Mouse (Mus musculus): Measurements from ENCODE around the gene Cmya5. TPM values are rescaled to one million over a fixed set of nuclear protein-coding genes. Genes with fewer than 3 reads are reported as not detected.

Gene Cmya5
- polyA plus RNA-seq, 1 experiment from 2014 or later, result 3.5 TPM

DNA sequence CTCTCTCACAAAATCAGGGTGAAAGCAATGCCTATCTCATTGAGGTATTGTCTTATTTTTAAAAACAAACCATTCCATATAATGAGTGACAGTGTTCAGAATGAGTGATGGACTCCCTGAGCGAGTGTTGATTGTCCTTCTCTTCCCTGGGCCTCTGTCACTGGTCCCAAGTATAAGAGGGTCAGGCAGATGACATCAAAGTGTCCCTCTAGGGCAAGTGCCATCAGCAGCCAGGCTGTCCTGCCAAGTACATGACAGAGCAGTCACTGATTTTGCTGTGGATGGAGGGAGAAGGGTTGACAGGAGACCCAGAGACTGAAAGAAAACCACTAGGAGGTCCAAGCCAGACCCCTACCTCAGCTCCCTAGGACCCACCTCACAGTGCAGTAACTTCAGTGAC lies 8.3 kb downstream of the Cmya5 start:
- WGBS, result 74% methylated on average over 1 of the region's 1 CpGs

DNA sequence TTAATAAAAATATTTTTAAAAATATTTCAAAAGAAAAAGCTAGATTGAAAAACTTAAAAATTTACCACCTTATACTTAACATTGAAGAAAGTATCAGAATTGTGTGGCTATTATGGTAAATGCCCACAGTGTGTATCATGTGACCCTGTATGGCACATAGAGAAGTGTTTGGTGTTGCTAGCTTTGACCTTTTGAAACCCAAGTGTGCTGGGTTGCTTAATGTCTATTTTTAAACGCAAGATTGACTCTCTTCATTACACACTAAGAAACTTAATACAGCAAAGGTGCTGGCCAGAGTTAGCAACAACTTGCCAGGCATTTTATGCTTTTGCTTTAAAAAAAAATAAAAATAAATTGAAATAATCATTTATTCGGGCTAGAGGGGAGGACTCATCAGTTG lies 9.0 kb downstream of the Cmya5 start:
- DNase-seq (ENCODE audit: low spot score), result no peak
- Histone ChIP-seq H3K9ac (ENCODE audit: low read depth, low read length) (no peak overlapping the region), H3K9me3 (ENCODE audit: control insufficient read depth, low read length) (no peaks in the 10 kb centered on the region), H3K4me3 (ENCODE audit: low read depth, low read length) (no peak overlapping the region), H3K27me3 (replicated peaks; ENCODE audit: control insufficient read depth, insufficient read depth, low read length) (no peaks in the 10 kb centered on the region), H3K4me2 (ENCODE audit: low read depth, low read length) (no peak overlapping the region), H3K4me1 (ENCODE audit: control insufficient read depth, insufficient read depth, low read length) (0 out of 2 replicates have a peak, but pooled peaks cover 5% of the 10 kb centered on the region), H3K27ac (replicated peaks; ENCODE audit: low read depth, low read length) (no peak overlapping the region), H3K36me3 (ENCODE audit: control insufficient read depth, insufficient read depth, low read length) (no peaks in the 10 kb centered on the region)
- 68% methylated on average over 2 of the region's 2 CpGs for WGBS
- ATAC-seq (ENCODE audit: low read depth), result no peak

More for the DNA sequence above, 8.3 kb downstream of the Cmya5 start:
- H3K27ac ChIP-seq (replicated peaks; ENCODE audit: low read depth, low read length), result no peak overlapping the region
- ATAC-seq (ENCODE audit: low read depth), result no peak
- H3K4me1 ChIP-seq (ENCODE audit: control insufficient read depth, insufficient read depth, low read length), result 0 out of 2 replicates have a peak, but pooled peaks cover 5% of the 10 kb centered on the region
- no peak overlapping the region for H3K9ac ChIP-seq (ENCODE audit: low read depth, low read length)
- H3K4me2 ChIP-seq (ENCODE audit: low read depth, low read length), result no peak overlapping the region
- no peak overlapping the region for H3K4me3 ChIP-seq (ENCODE audit: low read depth, low read length)
- no peaks in the 10 kb centered on the region for H3K9me3 ChIP-seq (ENCODE audit: control insufficient read depth, low read length)
- H3K27me3 ChIP-seq (replicated peaks; ENCODE audit: control insufficient read depth, insufficient read depth, low read length), result no peaks in the 10 kb centered on the region
- no peaks in the 10 kb centered on the region for H3K36me3 ChIP-seq (ENCODE audit: control insufficient read depth, insufficient read depth, low read length)
- DNase-seq (ENCODE audit: low spot score), result no peak

DNA sequence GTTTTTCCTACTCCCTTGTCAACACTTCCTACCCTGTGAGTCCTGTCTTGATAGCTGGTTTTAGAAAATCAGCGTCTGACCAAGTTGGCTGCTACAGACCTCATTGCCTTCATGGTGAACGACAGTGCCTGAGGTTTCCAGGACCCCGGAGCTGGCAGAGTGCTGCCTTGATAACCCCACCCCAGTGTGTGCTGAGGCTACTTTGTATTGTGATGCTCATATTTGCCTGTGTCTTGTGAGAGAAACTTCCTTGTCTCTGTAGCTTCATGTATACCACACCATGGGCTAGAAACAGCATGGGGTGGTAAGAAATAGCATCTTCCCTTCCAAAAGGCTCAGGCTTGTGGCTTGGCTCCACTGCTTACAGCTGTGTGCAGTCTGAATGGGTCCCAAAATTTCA lies 13.8 kb downstream of the Cmya5 start:
- H3K27ac ChIP-seq (replicated peaks; ENCODE audit: low read depth, low read length), result no peak overlapping the region
- H3K36me3 ChIP-seq (ENCODE audit: control insufficient read depth, insufficient read depth, low read length), result no peaks in the 10 kb centered on the region
- no peak overlapping the region for H3K4me2 ChIP-seq (ENCODE audit: low read depth, low read length)
- no peak for ATAC-seq (ENCODE audit: low read depth)
- 77% methylated on average over 3 of the region's 3 CpGs for WGBS
- no peaks in the 10 kb centered on the region for H3K9me3 ChIP-seq (ENCODE audit: control insufficient read depth, low read length)
- H3K9ac ChIP-seq (ENCODE audit: low read depth, low read length), result no peak overlapping the region
- H3K27me3 ChIP-seq (replicated peaks; ENCODE audit: control insufficient read depth, insufficient read depth, low read length), result no peaks in the 10 kb centered on the region
- no peak overlapping the region for H3K4me3 ChIP-seq (ENCODE audit: low read depth, low read length)
- 0 out of 2 replicates have a peak, but pooled peaks cover 3% of the 10 kb centered on the region for H3K4me1 ChIP-seq (ENCODE audit: control insufficient read depth, insufficient read depth, low read length)
- no peak for DNase-seq (ENCODE audit: low spot score)

DNA sequence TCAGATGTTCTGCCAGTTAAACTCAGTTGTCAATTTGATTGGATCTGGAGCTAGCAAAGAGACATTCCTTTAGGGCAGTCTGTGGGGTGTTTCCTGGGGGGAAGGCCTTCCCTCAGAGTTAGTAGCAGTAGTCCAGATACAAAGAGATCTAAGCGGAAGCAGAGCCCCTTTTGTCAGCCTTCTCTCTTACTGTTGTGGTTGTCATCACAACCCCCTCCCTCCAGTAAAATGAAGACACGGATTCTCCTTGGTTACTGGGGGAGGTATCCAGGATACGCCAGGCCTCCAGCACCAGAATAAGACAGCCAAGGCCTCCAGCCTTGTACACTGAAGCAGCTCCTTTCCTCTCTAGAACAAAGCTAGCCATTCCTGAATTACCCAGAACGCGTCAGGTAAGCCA lies 15.6 kb downstream of the Cmya5 start:
- H3K4me1 ChIP-seq (ENCODE audit: control insufficient read depth, insufficient read depth, low read length), result 0 out of 2 replicates have a peak, but pooled peaks cover 3% of the 10 kb centered on the region
- ATAC-seq (ENCODE audit: low read depth) (no peak), DNase-seq (ENCODE audit: low spot score) (no peak)
- no peak overlapping the region for H3K4me3 ChIP-seq (ENCODE audit: low read depth, low read length)
- H3K9ac ChIP-seq (ENCODE audit: low read depth, low read length), result no peak overlapping the region
- no peaks in the 10 kb centered on the region for H3K27me3 ChIP-seq (replicated peaks; ENCODE audit: control insufficient read depth, insufficient read depth, low read length)
- H3K4me2 ChIP-seq (ENCODE audit: low read depth, low read length), result no peak overlapping the region
- H3K9me3 ChIP-seq (ENCODE audit: control insufficient read depth, low read length), result no peaks in the 10 kb centered on the region
- no peaks in the 10 kb centered on the region for H3K36me3 ChIP-seq (ENCODE audit: control insufficient read depth, insufficient read depth, low read length)
- H3K27ac ChIP-seq (replicated peaks; ENCODE audit: low read depth, low read length), result no peak overlapping the region
- WGBS, result 67% methylated on average over 5 of the region's 5 CpGs

DNA sequence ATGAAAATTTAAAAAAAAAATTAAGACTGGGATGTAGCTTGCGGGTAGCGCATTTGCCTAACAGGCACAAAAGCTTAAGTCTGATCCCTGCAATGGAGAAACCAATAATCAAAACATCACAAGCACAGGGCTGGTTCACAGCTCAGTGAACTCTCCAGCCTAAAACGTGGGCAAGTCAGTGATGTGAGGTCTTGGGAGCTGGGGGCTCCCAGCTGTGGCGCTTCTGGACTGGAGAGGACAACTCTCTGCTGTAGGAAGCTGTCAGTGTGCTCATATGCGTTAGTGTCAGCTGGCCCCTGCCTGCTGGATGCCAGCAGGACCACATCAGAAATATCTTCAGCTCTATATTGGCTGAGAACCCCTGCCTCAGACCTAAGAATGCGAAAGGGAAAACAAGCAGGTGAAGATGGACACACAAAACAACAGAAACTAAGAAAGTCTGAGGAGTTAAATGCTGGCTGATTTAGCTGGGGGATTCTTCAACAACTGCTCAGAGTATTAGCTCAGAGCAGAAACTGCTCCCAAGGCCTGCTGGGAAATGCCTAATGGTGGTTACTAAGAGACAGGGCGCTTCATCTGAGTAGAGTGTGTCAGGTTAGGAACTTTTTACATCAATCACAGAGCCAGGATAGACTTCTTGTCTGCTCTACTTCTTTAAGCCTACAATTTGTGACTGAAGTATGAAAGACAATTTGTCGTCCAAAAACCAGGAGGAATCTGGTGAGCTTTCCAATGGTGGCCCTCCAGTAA lies 16.2 kb downstream of the Cmya5 start:
- 65% methylated on average over 8 of the region's 8 CpGs for WGBS
- Histone ChIP-seq H3K27me3 (replicated peaks; ENCODE audit: control insufficient read depth, insufficient read depth, low read length) (no peaks in the 10 kb centered on the region), H3K9me3 (ENCODE audit: control insufficient read depth, low read length) (no peaks in the 10 kb centered on the region)

DNA sequence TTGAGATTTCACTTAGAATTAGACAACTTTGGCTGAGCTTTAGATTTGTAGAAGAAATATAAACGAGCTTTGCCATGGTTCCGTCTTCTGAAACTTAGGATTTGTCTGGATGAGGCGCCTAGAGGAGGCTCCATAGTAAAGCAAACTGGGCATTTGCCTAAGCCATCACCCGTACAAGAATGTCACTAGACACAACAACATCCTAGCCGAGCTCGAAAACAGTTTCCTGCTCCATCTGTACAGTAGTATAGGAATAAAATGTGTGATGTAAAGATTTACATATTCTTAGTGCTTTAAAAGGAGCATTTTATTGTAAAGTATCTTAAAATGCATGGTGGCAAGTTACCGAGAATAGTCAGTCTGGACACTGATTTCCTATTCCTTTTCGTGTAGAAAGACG lies 22.2 kb downstream of the Cmya5 start:
- no peak for ATAC-seq (ENCODE audit: low read depth)
- WGBS, result 89% methylated on average over 9 of the region's 9 CpGs

More for the DNA sequence above, 16.2 kb downstream of the Cmya5 start:
- ATAC-seq (ENCODE audit: low read depth) (no peak), DNase-seq (ENCODE audit: low spot score) (no peak)
- Histone ChIP-seq H3K9ac (ENCODE audit: low read depth, low read length) (no peak overlapping the region), H3K36me3 (ENCODE audit: control insufficient read depth, insufficient read depth, low read length) (no peaks in the 10 kb centered on the region), H3K4me3 (ENCODE audit: low read depth, low read length) (no peak overlapping the region), H3K4me1 (ENCODE audit: control insufficient read depth, insufficient read depth, low read length) (0 out of 2 replicates have a peak, but pooled peaks cover 3% of the 10 kb centered on the region), H3K4me2 (ENCODE audit: low read depth, low read length) (no peak overlapping the region), H3K27ac (replicated peaks; ENCODE audit: low read depth, low read length) (no peak overlapping the region)

DNA sequence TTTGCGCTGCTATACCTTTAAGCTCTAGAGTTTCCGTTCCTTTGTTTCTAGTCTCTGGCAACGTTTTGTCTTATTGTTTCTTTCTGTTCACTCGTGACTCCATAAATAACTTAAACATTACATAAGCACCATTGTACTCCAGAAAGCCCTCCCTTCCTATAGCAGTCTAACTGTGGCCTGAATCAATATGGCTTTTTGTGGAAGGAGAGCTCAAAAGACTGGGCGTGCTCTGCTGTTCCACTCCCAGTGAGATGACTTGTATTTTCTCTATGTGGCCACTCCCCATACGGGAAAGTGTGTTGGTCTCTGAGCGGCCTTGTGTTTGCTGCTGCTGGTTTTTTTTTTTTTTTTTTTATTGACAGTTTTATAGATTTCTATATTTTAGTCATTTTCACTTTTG lies 27.3 kb downstream of the Cmya5 start:
- Histone ChIP-seq H3K4me2 (ENCODE audit: low read depth, low read length) (no peak overlapping the region), H3K27ac (replicated peaks; ENCODE audit: low read depth, low read length) (no peak overlapping the region), H3K4me3 (ENCODE audit: low read depth, low read length) (no peak overlapping the region), H3K9ac (ENCODE audit: low read depth, low read length) (no peak overlapping the region), H3K27me3 (replicated peaks; ENCODE audit: control insufficient read depth, insufficient read depth, low read length) (no peaks in the 10 kb centered on the region), H3K4me1 (ENCODE audit: control insufficient read depth, insufficient read depth, low read length) (no peaks in the 10 kb centered on the region), H3K36me3 (ENCODE audit: control insufficient read depth, insufficient read depth, low read length) (no peaks in the 10 kb centered on the region), H3K9me3 (ENCODE audit: control insufficient read depth, low read length) (no peaks in the 10 kb centered on the region)
- DNase-seq (ENCODE audit: low spot score) (peak; percentile 19), ATAC-seq (ENCODE audit: low read depth) (no peak)
- WGBS, result 71% methylated on average over 7 of the region's 7 CpGs

More for the DNA sequence above, 22.2 kb downstream of the Cmya5 start:
- no peak overlapping the region for H3K4me2 ChIP-seq (ENCODE audit: low read depth, low read length)
- H3K27me3 ChIP-seq (replicated peaks; ENCODE audit: control insufficient read depth, insufficient read depth, low read length), result no peaks in the 10 kb centered on the region
- H3K4me3 ChIP-seq (ENCODE audit: low read depth, low read length), result no peak overlapping the region
- no peaks in the 10 kb centered on the region for H3K4me1 ChIP-seq (ENCODE audit: control insufficient read depth, insufficient read depth, low read length)
- no peaks in the 10 kb centered on the region for H3K9me3 ChIP-seq (ENCODE audit: control insufficient read depth, low read length)
- no peaks in the 10 kb centered on the region for H3K36me3 ChIP-seq (ENCODE audit: control insufficient read depth, insufficient read depth, low read length)
- H3K9ac ChIP-seq (ENCODE audit: low read depth, low read length), result no peak overlapping the region
- no peak overlapping the region for H3K27ac ChIP-seq (replicated peaks; ENCODE audit: low read depth, low read length)
- DNase-seq (ENCODE audit: low spot score), result no peak

DNA sequence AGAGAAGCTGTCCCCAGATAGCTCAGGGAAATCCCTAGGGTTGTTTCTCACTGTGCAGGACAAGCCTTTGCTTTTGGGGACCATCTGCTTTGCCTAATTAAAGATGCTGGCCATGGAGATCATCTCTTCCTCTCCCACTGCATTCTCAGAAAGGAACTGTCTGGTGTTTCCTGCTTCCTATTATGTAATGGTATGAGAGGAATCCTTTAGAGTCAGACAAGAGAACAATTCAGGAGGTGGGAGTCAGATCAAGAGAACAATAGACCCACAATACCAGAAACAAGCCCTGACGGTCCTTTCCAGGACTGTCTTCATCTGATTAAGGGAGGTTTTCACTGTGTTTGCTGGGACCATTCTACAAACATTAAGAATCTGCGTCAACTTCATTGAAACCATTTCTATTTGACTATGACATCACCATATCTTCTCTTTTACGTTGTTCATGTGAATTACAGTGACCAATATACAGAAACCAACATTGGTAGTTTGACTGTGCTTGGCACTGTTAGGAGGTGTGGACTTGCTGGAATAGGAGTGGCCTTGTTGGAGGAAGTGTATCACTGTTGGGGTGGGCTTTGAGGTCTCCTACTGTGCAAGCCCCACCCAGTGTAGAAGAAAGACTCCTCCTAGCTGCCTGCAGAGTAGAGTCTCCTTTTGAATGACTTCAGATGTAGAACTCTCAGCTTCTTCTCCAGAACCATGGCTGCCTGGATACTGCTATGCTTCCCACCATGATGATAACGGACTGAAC lies 42.0 kb downstream of the Cmya5 start:
- Histone ChIP-seq H3K9me3 (ENCODE audit: control insufficient read depth, low read length) (no peaks in the 10 kb centered on the region), H3K9ac (ENCODE audit: low read depth, low read length) (no peak overlapping the region), H3K4me3 (ENCODE audit: low read depth, low read length) (no peak overlapping the region), H3K4me2 (ENCODE audit: low read depth, low read length) (no peak overlapping the region), H3K36me3 (ENCODE audit: control insufficient read depth, insufficient read depth, low read length) (no peaks in the 10 kb centered on the region), H3K27ac (replicated peaks; ENCODE audit: low read depth, low read length) (no peak overlapping the region), H3K27me3 (replicated peaks; ENCODE audit: control insufficient read depth, insufficient read depth, low read length) (no peaks in the 10 kb centered on the region), H3K4me1 (ENCODE audit: control insufficient read depth, insufficient read depth, low read length) (no peaks in the 10 kb centered on the region)
- ATAC-seq (ENCODE audit: low read depth), result no peak
- WGBS, result 73% methylated on average over 4 of the region's 4 CpGs
- no peak for DNase-seq (ENCODE audit: low spot score)

All from embryonic facial prominence, embryonic 14.5 days (tissue).